Mouse (Mus musculus) lung, postnatal 4 days (tissue): ENCODE measurements at regions not wholly inside any gene's neighbourhood (a gene's known extent, or its start where the extent isn't known, plus 50 kb on each side); places are given as distances from the start of the nearest gene placed in this dataset.

Source experiments
- DNase-seq, 2 experiments: peaks; one replicate each; pipeline ENCODE4 v3.0.0; 2021

- no peak for DNase-seq
Measured at GRCm38 (mm10) chr2:128309541-128310030, 183.7 kb downstream of the Bcl2l11 start.

GRCm38 (mm10) chr2:128310081-128310480 is 184.2 kb downstream of the Bcl2l11 start:
- peak; percentile 74 to 78 for DNase-seq

- peak; percentile 72 to 78 for DNase-seq
Measured at GRCm38 (mm10) chr2:128312084-128312594, 186.3 kb downstream of the Bcl2l11 start.

- DNase-seq = no peak
Measured at GRCm38 (mm10) chr2:128312659-128313581, 187.1 kb downstream of the Bcl2l11 start.

- DNase-seq = no peak
Measured at GRCm38 (mm10) chr2:128313582-128313918, 187.7 kb downstream of the Bcl2l11 start.

GRCm38 (mm10) chr2:128313948-128314347 is 188.1 kb downstream of the Bcl2l11 start:
- DNase-seq = no peak

- no peak for DNase-seq
Measured at GRCm38 (mm10) chr2:128316516-128316915, 190.7 kb downstream of the Bcl2l11 start.

GRCm38 (mm10) chr2:128318266-128318665 is 192.4 kb downstream of the Bcl2l11 start:
- DNase-seq = no peak

GRCm38 (mm10) chr2:128318956-128319355 is 193.1 kb downstream of the Bcl2l11 start:
- DNase-seq = no peak

- DNase-seq = peak; percentile 56 to 86
Measured at GRCm38 (mm10) chr2:128321475-128321874, 195.6 kb downstream of the Bcl2l11 start.

GRCm38 (mm10) chr2:128324256-128325096 is 198.6 kb downstream of the Bcl2l11 start:
- peak; percentile 65 to 85 for DNase-seq

GRCm38 (mm10) chr2:128325097-128325421 is 199.2 kb downstream of the Bcl2l11 start:
- no peak for DNase-seq

GRCm38 (mm10) chr2:128325456-128325855 is 199.6 kb downstream of the Bcl2l11 start:
- DNase-seq = no peak

GRCm38 (mm10) chr2:128330833-128331232 is 205.0 kb downstream of the Bcl2l11 start:
- DNase-seq = no peak

- DNase-seq = no peak
Measured at GRCm38 (mm10) chr2:128331275-128331674, 205.4 kb downstream of the Bcl2l11 start.

GRCm38 (mm10) chr2:128331681-128332080 is 205.8 kb downstream of the Bcl2l11 start:
- no peak for DNase-seq

GRCm38 (mm10) chr2:128333401-128334142 is 207.7 kb downstream of the Bcl2l11 start:
- DNase-seq = no peak

- no peak for DNase-seq
Measured at GRCm38 (mm10) chr2:128334143-128334470, 208.3 kb downstream of the Bcl2l11 start.

GRCm38 (mm10) chr2:128334757-128335500 is 209.1 kb downstream of the Bcl2l11 start:
- DNase-seq = no peak

- DNase-seq = peak in 1 of 2 experiments; percentile 55
Measured at GRCm38 (mm10) chr2:128337192-128337591, 211.4 kb downstream of the Bcl2l11 start.

GRCm38 (mm10) chr2:128337791-128338190 is 212.0 kb downstream of the Bcl2l11 start:
- DNase-seq = no peak

- no peak for DNase-seq
Measured at GRCm38 (mm10) chr2:128338474-128338873, 212.6 kb downstream of the Bcl2l11 start.
